Mouse (Mus musculus): ENCODE measurements at regions not wholly inside any gene's neighbourhood (a gene's known extent, or its start where the extent isn't known, plus 50 kb on each side); places are given as distances from the start of the nearest gene placed in this dataset.
A peak's percentile ranks its signal among the peaks of the same experiment; 100 is the strongest.

- DNase-seq (ENCODE audit: low spot score in 2 of 2) = no peak
These were observed 1209.8 kb downstream of the Olfm4 start for GRCm38 (mm10) chr14:81193689-81194088.

- peak in 1 of 2 experiments; percentile 13 for DNase-seq (ENCODE audit: low spot score in 2 of 2)
These were observed 1211.9 kb downstream of the Olfm4 start for GRCm38 (mm10) chr14:81195657-81196353.
